8 mouse cellular contexts compared by ENCODE assay signal in the genomic region with DNA sequence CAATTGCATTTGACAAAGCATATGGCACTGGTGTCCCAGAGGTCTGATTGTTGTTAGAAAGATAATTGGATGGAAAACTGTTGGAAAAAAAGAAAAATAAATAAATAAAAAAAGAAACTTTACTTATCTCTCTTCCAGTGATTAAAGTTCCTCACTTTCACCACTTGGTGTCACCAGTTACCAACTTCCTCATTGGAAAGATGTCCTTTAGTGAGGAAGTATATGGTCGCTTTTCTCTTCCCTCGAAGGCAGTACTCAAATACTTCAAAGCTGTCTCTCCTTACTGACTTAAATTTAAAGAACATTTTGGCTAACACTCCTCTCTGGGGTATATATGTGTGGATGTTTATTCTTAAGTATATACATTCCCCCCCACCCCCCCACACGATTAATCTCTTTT. TPM values are rescaled to one million over a fixed set of nuclear protein-coding genes. Genes with fewer than 3 reads are reported as not detected.
DNase-seq lines count a peak whose midpoint lies in the region; ATAC-seq lines count a peak whose summit lies in the region.

No protein-coding gene starts in this region.

- peak; percentile 80 for ATAC-seq in common myeloid progenitor, adult 5-6 weeks (replicated peaks; ENCODE audit: low read depth, poor library complexity, severe bottlenecking)

- DNase-seq in heart, adult 8-10 months (ENCODE audit: low spot score): peak; percentile 53
- DNase-seq in heart, postnatal 36 days: no peak
- DNase-seq in CD4-positive, CD25-positive, alpha-beta regulatory T cell, adult 2 months (ENCODE audit: low read depth, low spot score): peak; percentile 68
- DNase-seq in lung, postnatal 10 days: peak; percentile 55
- no peak for DNase-seq in urinary bladder, adult 2 months (ENCODE audit: low spot score)
- no peak for DNase-seq in left cerebral cortex, postnatal 4 days
- DNase-seq in spleen, adult 12 weeks (ENCODE audit: low spot score): no peak

- intact Hi-C loops in heart, postnatal 36 days (cut with DNase I): loop anchor here (5.0 kb wide), 1 partner anchor 240 kb away; no protein-coding TSS in a partner anchor
- intact Hi-C loops in left cerebral cortex, postnatal 4 days (cut with DNase I): no loop called here

RNA-seq across cellular contexts. Expression of a gene that starts 28.1 kb away (rescaled TPM):
- total RNA-seq in heart, adult 8-10 months (2022): 100 to 1,000 TPM; 329 to 372 (median 356) TPM
- 100 to 1,000 TPM; 372 to 397 TPM for total RNA-seq in heart, postnatal 36 days (2021)
- total RNA-seq in common myeloid progenitor, adult 5-6 weeks (2017): 37.5 and 51.9 TPM in 2 replicates
- 27.1 and 47.8 TPM in 2 replicates for polyA plus RNA-seq in urinary bladder, adult 2 months (2012; rRNA removed)
- total RNA-seq in left cerebral cortex, postnatal 4 days (2021): 100 to 1,000 TPM; 179 to 208 TPM

Comparison
In these comparisons a context has a peak if more than half of its experiments do, and no peak if none do; other contexts are left out.
1. DNase-seq: peak in heart, adult 8-10 months (single experiment), CD4-positive, CD25-positive, alpha-beta regulatory T cell, adult 2 months (single experiment) and lung, postnatal 10 days (single experiment); none in heart, postnatal 36 days (0 of 2), urinary bladder, adult 2 months (single experiment), left cerebral cortex, postnatal 4 days (single experiment) and spleen, adult 12 weeks (single experiment).